Mouse (Mus musculus) naive thymus-derived CD4-positive, alpha-beta T cell, adult 2 months (primary cell): ENCODE results near the gene Vmn1r2.
"Not testable (repeated sequence)": the region's sequence is repeated elsewhere in the genome, so short reads cannot be mapped to it uniquely, and the experiment has no call there.

Source experiments
- DNase-seq: peaks from one replicate; pipeline ENCODE4 v3.0.0-alpha.2; 2011; ENCODE audit warnings: low read depth

Vmn1r2 gene

DNA sequence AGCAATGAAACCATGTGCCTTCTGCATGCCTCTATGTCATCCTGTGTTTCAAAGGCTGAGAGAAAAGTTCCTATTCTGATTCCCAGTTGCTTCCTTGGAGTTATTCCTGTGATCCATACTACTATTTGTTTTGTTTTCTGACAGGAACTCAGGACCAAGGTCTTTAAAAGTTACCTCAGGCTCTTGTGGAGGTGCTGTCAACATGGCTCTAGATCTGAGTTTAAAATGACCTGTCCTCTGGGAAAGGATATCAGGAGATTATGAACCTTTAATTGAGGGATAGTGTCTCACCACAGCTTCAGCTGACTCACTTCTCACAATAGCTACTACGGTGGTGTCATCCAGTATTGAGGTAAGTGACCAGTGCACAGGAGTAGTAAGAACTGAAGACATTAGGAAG is at the start of gene Vmn1r2:
TSS of gene Vmn1r2 (plus strand) at position 301 of the 400 bp plus-strand sequence.
- DNase-seq = not testable (repeated sequence)

DNA sequence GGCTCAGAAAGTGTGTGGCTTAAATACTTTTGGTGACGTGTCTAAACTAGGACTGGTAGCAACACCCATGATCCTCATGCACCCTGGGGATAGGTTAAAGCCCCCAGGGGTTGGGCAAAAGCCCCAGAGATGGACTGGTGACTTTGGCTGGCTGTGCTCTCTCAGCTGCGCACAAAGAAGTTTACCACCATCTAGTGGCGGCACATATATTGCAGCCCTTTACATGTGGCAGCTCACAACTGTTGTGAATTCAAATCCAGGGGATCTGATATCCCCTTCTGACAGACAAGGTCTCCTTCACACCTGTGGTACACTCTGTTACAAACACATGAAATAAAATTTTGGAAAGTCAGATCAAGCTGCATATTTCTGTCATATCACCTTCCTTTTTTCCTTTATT is 19.2 kb upstream of the Vmn1r2 start:
- DNase-seq = not testable (repeated sequence)

GRCm38 (mm10) chr4:3153320-3153719 is 13.8 kb upstream of the Vmn1r2 start:
- not testable (repeated sequence) for DNase-seq

DNA sequence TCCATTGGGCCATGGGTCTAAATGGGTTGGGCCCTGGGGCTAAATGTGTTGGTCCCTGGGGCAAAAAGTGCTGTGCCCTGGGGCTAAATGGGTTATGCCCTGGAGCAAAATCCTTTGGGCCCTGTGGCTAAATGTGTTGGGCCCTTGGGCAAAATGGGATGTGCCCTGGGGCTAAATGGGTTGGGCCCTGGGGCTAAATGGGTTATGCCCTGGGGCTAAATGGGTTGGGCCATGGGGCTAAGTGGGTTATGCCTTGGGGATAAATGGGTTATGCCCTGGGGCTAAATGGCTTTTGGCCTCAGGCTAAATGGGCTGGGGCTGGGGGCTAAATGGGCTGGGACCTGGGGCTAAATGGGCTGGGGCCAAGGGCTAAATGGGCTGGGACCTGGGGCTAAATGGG is 2.7 kb upstream of the Vmn1r2 start:
- not testable (repeated sequence) for DNase-seq

DNA sequence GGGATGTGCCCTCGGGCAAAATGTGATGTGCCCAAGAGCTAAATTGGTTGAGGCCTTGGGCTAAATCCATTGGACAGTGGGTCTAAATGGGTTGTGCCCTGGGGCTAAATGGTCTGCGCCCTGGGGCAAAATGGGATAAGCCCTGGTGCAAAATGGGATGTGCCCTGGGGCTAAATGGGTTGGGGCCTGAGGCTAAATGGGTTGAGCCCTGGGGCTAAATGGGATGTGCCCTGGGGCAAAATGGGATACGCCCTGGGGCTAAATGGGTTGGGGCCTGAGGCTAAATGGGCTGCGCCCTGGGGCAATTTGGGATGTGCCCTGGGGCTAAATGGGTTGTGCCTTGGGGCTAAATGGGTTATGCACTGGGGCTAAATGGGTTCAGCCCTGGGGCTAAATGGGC is 2.1 kb upstream of the Vmn1r2 start:
- no peak for DNase-seq

DNA sequence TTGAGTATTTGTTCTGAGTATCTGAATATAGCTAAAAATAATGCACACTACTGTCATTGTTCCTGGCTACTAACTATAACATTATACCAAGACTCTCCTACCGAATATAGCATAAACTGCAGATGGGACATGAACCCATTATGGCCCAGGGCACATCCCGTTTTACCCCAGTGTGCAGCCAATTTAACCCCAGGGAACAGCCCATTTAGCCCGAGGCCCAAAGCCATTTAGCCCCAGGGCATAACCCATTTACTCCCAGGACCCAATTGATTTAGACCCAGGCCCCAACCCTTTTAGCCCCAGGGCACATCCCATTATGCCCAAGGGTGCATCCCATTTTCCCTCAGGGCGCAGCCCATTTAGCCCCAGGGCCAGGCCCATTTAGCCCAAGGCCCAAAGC is 7.5 kb downstream of the Vmn1r2 start:
- DNase-seq = not testable (repeated sequence)

DNA sequence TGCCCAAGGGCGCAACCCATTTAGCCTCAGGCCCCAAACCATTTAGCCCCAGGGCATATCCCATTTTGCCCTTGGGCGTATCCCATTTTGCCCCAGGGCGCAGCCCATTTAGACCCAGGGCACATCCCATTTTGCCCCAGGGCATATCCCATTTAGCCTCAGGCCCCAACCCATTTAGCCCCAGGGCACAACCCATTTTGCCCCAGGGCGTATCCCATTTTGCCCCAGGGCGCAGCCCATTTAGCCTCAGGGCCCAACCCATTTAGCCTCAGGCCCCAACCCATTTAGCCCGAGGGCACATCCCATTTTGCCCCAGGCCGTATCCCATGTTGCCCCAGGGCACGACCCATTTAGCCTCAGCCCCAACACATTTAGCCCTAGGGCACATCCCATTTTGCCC is 8.6 kb downstream of the Vmn1r2 start:
- DNase-seq = not testable (repeated sequence)

DNA sequence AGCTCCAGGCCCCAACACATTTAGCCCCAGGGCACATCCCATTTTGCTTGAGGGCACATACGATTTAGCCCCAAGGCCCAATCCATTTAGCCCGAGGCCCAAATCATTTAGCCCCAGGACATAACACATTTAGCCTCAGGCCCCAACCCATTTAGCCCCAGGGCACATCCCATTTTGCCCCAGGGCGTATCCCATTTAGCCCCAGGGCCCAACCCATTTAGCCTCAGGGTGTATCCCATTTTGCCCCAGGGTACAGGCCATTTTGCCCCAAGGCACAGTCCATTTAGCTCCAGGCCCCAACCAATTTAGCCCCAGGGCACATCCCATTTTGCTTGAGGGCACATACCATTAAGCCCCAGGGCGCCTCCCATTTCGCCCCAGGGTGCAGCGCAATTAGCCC is 9.1 kb downstream of the Vmn1r2 start:
- not testable (repeated sequence) for DNase-seq

- not testable (repeated sequence) for DNase-seq
These were observed 9.8 kb downstream of the Vmn1r2 start for GRCm38 (mm10) chr4:3176746-3177490.

- DNase-seq = not testable (repeated sequence)
These were observed 18.1 kb downstream of the Vmn1r2 start, which contains the start of gene Vmn1r3 for GRCm38 (mm10) chr4:3185258-3185657. Vmn1r3 (minus strand) TSS chr4:3185358.

- not testable (repeated sequence) for DNase-seq
These were observed 42.6 kb downstream of the Vmn1r2 start for GRCm38 (mm10) chr4:3209643-3210217.

DNA sequence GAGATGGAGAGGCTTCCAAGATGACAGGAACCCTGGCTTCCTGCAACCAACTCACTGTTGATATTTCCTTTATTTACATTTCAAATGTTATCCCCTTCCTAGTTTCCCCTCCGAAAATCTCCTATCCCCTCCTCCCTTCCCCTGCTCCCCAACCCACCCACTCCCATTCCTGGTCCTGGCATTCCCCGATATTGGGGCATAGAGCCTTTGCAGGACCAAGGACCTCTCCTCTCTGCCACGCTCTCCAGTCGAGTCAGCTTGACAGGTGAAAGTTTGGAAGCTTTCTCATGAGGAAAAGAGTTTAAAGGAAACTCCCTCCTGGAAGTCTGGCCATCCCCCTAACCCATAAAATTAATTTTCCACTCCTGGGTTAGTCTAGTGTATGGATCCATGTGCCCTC is 46.2 kb downstream of the Vmn1r2 start:
- DNase-seq = not testable (repeated sequence)

GRCm38 (mm10) chr4:3216382-3216781 is 49.3 kb downstream of the Vmn1r2 start:
- not testable (repeated sequence) for DNase-seq
